Mouse (Mus musculus) heart, embryonic 16.5 days (tissue): ENCODE data around the gene Atp5e. TPM values are rescaled to one million over a fixed set of nuclear protein-coding genes. Genes with fewer than 3 reads are reported as not detected.

Experiments
- ATAC-seq: fragments of 200-750 bp; cut with Nextera tagmentation; replicated peaks from 2 replicates; pipeline ENCODE4 v1.8.0; 2017; ENCODE audit warnings: moderate number of reproducible peaks; ENCODE audit not compliant: insufficient read depth, low FRiP score; ENCODE audit errors: extremely low read depth
- H3K27ac ChIP-seq: fragments of 300-500 bp; sonication (generic); 2 replicates; pipeline ENCODE4 v1.5.1; 2014; ENCODE audit warnings: mild to moderate bottlenecking, low read length, control low read depth, moderate library complexity
- H3K27me3 ChIP-seq: fragments of 300-500 bp; sonication (generic); 2 replicates; pipeline ENCODE4 v1.6.1; 2014; ENCODE audit warnings: low read length, mixed read lengths; ENCODE audit not compliant: control insufficient read depth, insufficient read depth
- H3K36me3 ChIP-seq: fragments of 300-500 bp; sonication (generic); 2 replicates; pipeline ENCODE4 v1.6.1; 2014; ENCODE audit not compliant: control insufficient read depth, insufficient read depth
- H3K4me1 ChIP-seq: fragments of 300-500 bp; sonication (generic); 2 replicates; pipeline ENCODE4 v1.6.1; 2014; ENCODE audit warnings: low read length, mixed read lengths; ENCODE audit not compliant: control insufficient read depth, insufficient read depth
- H3K4me2 ChIP-seq: fragments of 300-500 bp; sonication (generic); 2 replicates; pipeline ENCODE4 v1.6.1; 2014; ENCODE audit warnings: low read depth, mild to moderate bottlenecking, control low read depth, low read length
- H3K4me3 ChIP-seq: fragments of 300-500 bp; sonication (generic); 2 replicates; pipeline ENCODE4 v1.5.1; 2014; ENCODE audit warnings: mild to moderate bottlenecking, control low read depth, low read length
- H3K9ac ChIP-seq: fragments of 300-500 bp; sonication (generic); 2 replicates; pipeline ENCODE4 v1.6.1; 2014; ENCODE audit warnings: low read length, control low read depth
- H3K9me3 ChIP-seq: fragments of 300-500 bp; sonication (generic); replicated peaks from 2 replicates; pipeline ENCODE4 v1.6.1; 2016; ENCODE audit warnings: low read length; ENCODE audit not compliant: control insufficient read depth
- WGBS: fragments of 180-500 bp; shearing (Covaris S2); extraction: QIAGEN DNeasy Blood & Tissue Kit; methylation state at CpG from one replicate; pipeline ENCODE4 v1.1.7; 2014; 5-methylcytosine and 5-hydroxymethylcytosine counted together
- polyA plus RNA-seq: library from polyadenylated mRNA; unstranded; fragments of >200 nt; fragmentation: Nextera tagmentation; extraction: Ambion mirVana; gene quantifications from 2 replicates; pipeline ENCODE4 v1.2.1, GENCODE M21; 2015

Gene Atp5e
- polyA plus RNA-seq, 1 experiment from 2014 or later: 912 TPM

DNA sequence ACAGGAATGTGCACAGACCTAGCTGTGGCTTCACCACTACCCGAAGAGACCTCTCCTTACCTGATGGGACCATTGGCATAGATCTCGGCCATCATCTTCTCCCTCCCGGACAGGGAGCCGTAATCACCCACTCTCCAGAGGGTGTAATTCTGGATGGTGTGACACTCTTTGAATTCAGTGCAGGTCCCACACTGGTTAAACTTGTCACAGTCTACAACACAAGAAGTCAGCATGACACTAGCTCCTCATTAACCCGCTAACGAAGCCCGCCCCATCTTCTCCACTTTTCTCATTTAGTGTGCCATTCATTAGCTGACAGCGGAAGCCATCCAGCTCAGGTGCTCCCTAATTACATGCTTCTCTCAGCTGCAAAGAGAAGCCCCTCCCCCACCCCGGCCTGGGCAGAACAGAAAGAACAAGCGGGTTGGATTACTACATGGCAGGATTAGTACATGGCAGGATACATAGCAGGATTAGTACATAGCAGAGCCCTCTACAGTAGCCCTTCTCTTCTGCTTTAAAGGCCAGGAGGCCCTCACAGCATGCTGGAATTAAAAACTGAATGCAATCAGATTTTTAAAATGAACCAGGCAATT is 34.8 kb downstream of the Atp5e start:
- Histone ChIP-seq H3K27ac (no peak overlapping the region), H3K27me3 (no peaks in the 10 kb centered on the region), H3K4me3 (no peak overlapping the region), H3K9ac (no peak overlapping the region), H3K4me2 (no peak overlapping the region), H3K36me3 (peaks cover 56% of the 10 kb centered on the region), H3K4me1 (no peaks in the 10 kb centered on the region), H3K9me3 (no peaks in the 10 kb centered on the region)
- WGBS: 88% methylated on average over 10 of the region's 10 CpGs
- ATAC-seq: no peak

DNA sequence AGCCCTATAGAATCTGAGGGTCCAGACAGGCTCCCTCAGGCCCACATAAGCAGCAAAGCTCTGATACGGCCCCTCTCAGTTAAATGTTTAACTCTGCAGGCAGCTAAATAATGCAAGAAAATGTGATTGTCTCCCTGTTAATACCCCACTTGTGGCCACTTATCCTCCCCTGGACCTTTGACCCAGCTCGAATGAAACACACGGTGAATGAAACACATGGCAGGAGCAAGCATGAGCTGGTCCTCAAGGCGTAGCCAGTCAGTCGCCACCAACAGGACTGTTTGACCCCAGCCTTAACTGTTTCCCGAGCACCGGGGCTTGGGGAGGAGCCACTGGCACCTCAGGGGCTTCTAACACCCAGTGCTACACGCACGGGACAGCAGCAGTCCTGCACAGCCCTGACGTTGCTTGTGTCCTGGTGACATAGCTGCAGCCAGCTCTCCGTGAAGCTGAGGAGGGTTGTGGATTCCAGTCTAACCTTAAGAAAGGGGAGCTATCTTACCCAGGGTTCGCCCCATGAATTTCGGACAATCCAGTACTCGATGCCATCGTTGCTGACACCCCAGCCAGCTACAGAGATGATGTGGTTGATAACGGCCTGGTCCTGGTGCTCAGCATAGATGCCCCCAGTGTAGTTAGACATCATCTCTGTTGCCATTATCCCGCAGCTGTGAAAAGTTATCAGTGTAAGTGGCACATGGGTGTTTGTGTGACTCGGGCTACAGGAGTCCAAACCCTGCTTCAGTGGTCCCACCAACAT is 35.6 kb downstream of the Atp5e start:
- WGBS: 77% methylated on average over 18 of the region's 18 CpGs
- H3K36me3 ChIP-seq: peaks cover 60% of the 10 kb centered on the region
- no peaks in the 10 kb centered on the region for H3K9me3 ChIP-seq
- no peak overlapping the region for H3K9ac ChIP-seq
- no peak overlapping the region for H3K4me2 ChIP-seq
- no peak for ATAC-seq
- no peak overlapping the region for H3K27ac ChIP-seq
- H3K4me3 ChIP-seq: no peak overlapping the region
- H3K4me1 ChIP-seq: no peaks in the 10 kb centered on the region
- H3K27me3 ChIP-seq: no peaks in the 10 kb centered on the region

DNA sequence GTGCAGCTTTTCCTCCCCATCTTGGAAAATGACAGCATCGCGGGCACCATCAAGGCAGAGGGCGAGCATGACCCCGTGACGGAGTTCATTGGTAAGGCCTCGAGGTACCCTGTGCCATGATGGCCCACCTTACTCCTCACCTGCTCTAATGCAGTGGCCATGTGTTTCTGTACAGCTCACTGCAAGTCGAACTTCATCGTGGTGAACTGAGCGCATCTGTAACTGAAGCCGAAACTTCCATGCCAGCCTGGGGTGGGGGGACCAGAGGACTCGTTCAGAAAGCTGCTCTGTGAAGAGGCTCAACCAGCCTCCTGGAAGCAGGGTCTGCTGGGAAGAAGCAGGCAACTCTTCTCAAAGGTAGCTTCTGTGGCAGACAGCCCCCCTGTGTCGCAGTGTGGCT is 37.0 kb downstream of the Atp5e start:
- no peak for ATAC-seq
- Histone ChIP-seq H3K27ac (no peak overlapping the region), H3K4me2 (no peak overlapping the region), H3K27me3 (no peaks in the 10 kb centered on the region), H3K9ac (no peak overlapping the region), H3K36me3 (peaks cover 66% of the 10 kb centered on the region), H3K9me3 (no peaks in the 10 kb centered on the region), H3K4me3 (no peak overlapping the region), H3K4me1 (no peaks in the 10 kb centered on the region)
- 91% methylated on average over 12 of the region's 12 CpGs for WGBS

DNA sequence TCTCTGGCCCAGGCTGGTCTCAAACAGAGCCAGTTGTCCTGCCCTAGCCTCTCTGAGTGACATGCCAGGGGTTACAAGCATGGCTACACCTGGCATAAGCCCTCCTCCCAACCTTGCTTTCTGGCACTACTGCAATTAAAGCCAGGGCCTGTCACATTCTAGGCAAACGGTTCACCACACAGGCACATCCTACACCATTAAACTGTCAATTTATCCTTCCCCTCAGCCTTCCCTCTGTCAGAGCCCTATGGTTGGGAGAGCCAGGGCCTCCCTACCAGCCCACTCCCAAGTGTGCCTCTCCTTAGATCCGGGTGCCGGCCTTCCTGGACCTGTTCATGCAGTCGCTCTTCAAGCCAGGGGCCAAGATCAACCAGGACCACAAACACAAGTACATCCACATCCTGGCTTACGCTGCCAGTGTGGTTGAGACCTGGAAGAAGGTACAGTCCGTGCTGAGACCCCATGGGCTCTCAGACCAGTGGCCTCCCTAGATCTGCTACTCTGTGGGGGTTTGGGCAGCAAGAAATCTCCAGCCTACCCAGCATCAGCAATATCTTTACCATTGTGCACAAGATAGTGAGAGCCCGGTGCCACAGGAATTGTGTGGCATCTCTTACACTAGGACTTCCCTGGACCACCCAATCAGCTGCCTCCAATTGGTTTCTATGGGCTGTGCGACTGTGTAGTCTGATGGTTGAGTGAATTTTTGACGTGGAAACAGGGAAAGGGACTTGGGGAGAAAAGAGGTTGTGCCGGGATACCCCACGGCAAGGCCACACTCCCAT is 39.4 kb downstream of the Atp5e start:
- 85% methylated on average over 11 of the region's 11 CpGs for WGBS
- Histone ChIP-seq H3K4me3 (no peak overlapping the region), H3K4me2 (no peak overlapping the region), H3K9me3 (no peaks in the 10 kb centered on the region), H3K4me1 (no peaks in the 10 kb centered on the region), H3K36me3 (peaks cover 68% of the 10 kb centered on the region), H3K27me3 (no peaks in the 10 kb centered on the region), H3K9ac (no peak overlapping the region), H3K27ac (no peak overlapping the region)
- no peak for ATAC-seq

DNA sequence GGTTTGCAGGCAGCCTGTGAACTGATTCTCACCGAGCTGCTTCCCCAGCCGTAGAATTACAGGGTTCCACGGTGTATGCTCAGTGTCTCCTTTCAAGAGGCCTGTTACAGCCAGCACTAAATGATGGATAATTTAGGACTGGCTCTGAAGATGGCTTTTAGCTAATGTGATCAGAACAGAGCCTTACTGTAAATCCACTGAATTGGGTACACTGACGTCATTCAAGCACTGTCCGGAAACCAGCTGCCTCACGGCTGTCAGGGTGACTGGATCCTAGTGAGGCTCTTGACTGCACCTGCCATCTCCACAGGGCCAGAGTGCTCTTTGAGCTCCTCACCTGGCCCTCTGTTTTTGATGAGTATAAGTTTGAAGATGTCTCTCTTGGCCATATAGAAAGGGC is 42.8 kb downstream of the Atp5e start:
- Histone ChIP-seq H3K4me3 (no peak overlapping the region), H3K36me3 (peaks cover 40% of the 10 kb centered on the region), H3K4me1 (peaks cover 6% of the 10 kb centered on the region), H3K9me3 (no peaks in the 10 kb centered on the region), H3K9ac (no peak overlapping the region), H3K27ac (no peak overlapping the region), H3K4me2 (no peak overlapping the region), H3K27me3 (no peaks in the 10 kb centered on the region)
- no peak for ATAC-seq
- 91% methylated on average over 6 of the region's 6 CpGs for WGBS

DNA sequence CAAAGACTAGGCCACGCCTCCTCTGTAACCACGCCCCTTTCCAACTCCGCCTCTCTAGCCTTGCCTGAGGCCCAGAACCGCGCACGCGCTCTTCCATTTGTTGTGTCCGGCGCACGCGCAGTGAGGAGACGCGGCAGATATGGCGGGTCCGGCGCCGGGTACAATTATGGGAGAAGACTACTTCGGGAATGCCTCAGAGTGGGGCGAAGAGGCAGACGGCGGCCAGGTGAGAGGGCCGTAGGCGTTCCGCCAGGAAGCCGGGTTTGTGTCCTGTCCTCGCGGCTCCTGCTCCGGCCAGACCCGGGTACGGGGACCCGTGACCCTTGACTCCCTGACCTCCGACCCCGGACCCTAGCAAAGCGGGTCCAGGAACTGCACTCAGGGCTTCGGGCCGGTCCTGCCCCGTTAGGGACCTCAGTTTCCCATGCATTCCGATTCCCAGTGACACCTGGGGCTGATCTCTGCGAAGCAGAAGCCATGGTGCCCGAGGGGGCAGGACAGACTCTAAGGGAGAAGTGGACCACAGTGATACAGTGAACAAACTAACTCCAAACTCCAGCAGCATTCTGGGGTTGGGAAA is 48.1 kb downstream of the Atp5e start, which contains the start of gene Nelfcd:
Gene Nelfcd (plus strand): TSS at position 74 of the 580 bp plus-strand sequence.
- Histone ChIP-seq H3K9me3 (no peaks in the 10 kb centered on the region), H3K27me3 (no peaks in the 10 kb centered on the region), H3K4me2 (peak within 1 kb of the TSS; percentile 87), H3K4me3 (peak within 1 kb of the TSS; percentile 83), H3K9ac (peak within 1 kb of the TSS; percentile 89), H3K4me1 (peaks cover 7% of the 10 kb centered on the region), H3K36me3 (no peaks in the 10 kb centered on the region), H3K27ac (peak within 1 kb of the TSS; percentile 41; the same call in 1 of the 2 replicates)
- ATAC-seq: peak; percentile 95
- under 1% methylated on average over 40 of the region's 40 CpGs for WGBS

DNA sequence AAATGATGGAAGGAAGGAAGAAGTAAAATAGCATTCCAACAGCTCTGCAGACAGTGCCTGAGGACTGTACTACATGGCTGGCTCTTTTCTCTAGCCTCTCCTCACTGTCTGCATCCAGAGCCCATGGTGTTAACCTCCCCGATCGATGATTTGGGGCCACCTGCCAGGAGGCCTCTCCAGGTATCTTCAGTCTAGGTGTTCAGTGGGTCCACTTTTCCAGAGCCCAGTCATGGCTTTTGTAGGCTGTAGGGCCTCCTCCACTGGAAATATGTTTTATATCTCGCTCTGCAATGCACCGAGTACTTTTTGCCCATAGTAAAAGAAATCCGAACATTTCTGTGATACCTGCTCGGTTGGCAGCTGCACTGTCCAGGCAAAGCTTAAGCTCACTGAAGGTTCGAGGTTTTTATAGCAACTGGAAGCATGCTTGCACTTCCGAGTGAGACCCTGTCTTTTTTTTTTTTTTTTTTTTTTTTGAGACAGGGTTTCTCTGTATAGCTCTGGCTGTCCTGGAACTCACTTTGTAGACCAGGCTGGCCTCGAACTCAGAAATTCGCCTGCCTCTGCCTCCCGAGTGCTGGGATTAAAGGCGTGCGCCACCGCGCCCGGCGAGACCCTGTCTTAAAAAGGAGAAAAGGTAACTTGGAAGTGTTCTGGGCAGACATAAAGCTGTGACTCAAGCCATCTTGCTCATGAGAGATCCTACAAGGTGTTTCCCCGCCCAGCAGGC is 48.7 kb downstream of the Atp5e start:
- H3K4me3 ChIP-seq: peak overlapping the region; percentile 83
- H3K4me1 ChIP-seq: peaks cover 7% of the 10 kb centered on the region
- H3K9me3 ChIP-seq: no peaks in the 10 kb centered on the region
- no peak overlapping the region for H3K27ac ChIP-seq
- no peak for ATAC-seq
- no peak overlapping the region for H3K9ac ChIP-seq
- peak overlapping the region; percentile 87 for H3K4me2 ChIP-seq
- WGBS: 44% methylated on average over 18 of the region's 18 CpGs
- H3K27me3 ChIP-seq: no peaks in the 10 kb centered on the region
- no peaks in the 10 kb centered on the region for H3K36me3 ChIP-seq

DNA sequence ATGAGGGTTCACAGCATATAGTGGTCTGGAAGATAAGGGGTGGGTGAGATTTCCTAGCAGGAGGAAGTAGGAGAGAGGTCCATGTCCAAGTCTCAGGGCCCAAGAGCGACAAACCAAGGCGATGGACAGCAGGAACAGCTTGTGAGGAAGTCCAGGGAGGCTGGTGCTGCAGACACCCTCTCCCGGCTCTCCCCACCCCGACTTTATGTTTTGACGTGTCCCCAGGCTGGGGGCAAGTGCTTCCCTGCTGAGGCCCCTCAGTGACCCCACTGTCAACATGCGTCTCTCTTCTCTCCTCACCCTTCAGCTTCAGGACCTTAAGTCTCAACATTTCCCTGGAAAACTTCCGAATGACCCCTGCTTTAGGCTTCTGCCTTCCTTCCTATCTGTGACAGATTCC is 50.8 kb downstream of the Atp5e start:
- WGBS: 64% methylated on average over 7 of the region's 7 CpGs
- no peak for ATAC-seq
- peaks cover 7% of the 10 kb centered on the region for H3K4me1 ChIP-seq
- no peak overlapping the region for H3K27ac ChIP-seq
- no peak overlapping the region for H3K9ac ChIP-seq
- H3K4me2 ChIP-seq: no peak overlapping the region
- H3K9me3 ChIP-seq: no peaks in the 10 kb centered on the region
- H3K4me3 ChIP-seq: no peak overlapping the region
- H3K27me3 ChIP-seq: no peaks in the 10 kb centered on the region
- no peaks in the 10 kb centered on the region for H3K36me3 ChIP-seq
